Mouse (Mus musculus) intestine, embryonic 15.5 days (tissue): ENCODE results near the gene Clec4a1. TPM values are rescaled to one million over a fixed set of nuclear protein-coding genes. Genes with fewer than 3 reads are reported as not detected.

ENCODE experiments used
- ATAC-seq: fragments of 200-750 bp; cut with Nextera tagmentation; 2 replicates; pipeline ENCODE4 v1.8.0; 2017; ENCODE audit warnings: moderate TSS enrichment, moderate library complexity
- H3K27ac ChIP-seq: fragments of 300-500 bp; sonication (generic); 2 replicates; pipeline ENCODE4 v1.5.1; 2015; ENCODE audit warnings: mild to moderate bottlenecking, inconsistent platforms
- H3K27me3 ChIP-seq: fragments of 300-500 bp; sonication (generic); replicated peaks from 2 replicates; pipeline ENCODE4 v1.6.1; 2015; ENCODE audit warnings: inconsistent platforms
- H3K36me3 ChIP-seq: fragments of 300-500 bp; sonication (generic); 2 replicates; pipeline ENCODE4 v1.6.1; 2015; ENCODE audit warnings: inconsistent platforms
- H3K4me1 ChIP-seq: fragments of 300-500 bp; sonication (generic); replicated peaks from 2 replicates; pipeline ENCODE4 v1.6.1; 2015; ENCODE audit warnings: inconsistent platforms
- H3K4me2 ChIP-seq: fragments of 300-500 bp; sonication (generic); replicated peaks from 2 replicates; pipeline ENCODE4 v1.6.1; 2015; ENCODE audit warnings: mild to moderate bottlenecking, inconsistent platforms
- H3K4me3 ChIP-seq: fragments of 300-500 bp; sonication (generic); replicated peaks from 2 replicates; pipeline ENCODE4 v1.5.1; 2015; ENCODE audit warnings: inconsistent platforms
- H3K9ac ChIP-seq: fragments of 300-500 bp; sonication (generic); 2 replicates; pipeline ENCODE4 v1.6.1; 2015; ENCODE audit warnings: inconsistent platforms
- H3K9me3 ChIP-seq: fragments of 300-500 bp; sonication (generic); 2 replicates; pipeline ENCODE4 v1.6.1; 2016; ENCODE audit warnings: inconsistent platforms
- WGBS: fragments of 180-500 bp; shearing (Covaris S2); methylation state at CpG from one replicate; pipeline ENCODE4 v1.1.7; 2015; 5-methylcytosine and 5-hydroxymethylcytosine counted together
- polyA plus RNA-seq: library from polyadenylated mRNA; unstranded; fragments of >200 nt; fragmentation: Nextera tagmentation; extraction: Ambion mirVana; gene quantifications from 2 replicates; pipeline ENCODE4 v1.2.1, GENCODE M21; 2015

Gene Clec4a1
- polyA plus RNA-seq, 1 experiment from 2014 or later: 4.3 TPM

GRCm38 (mm10) chr6:122934845-122935244, 13.2 kb downstream of the Clec4a1 start:
- H3K9ac ChIP-seq: no peak overlapping the region
- no peak overlapping the region for H3K4me2 ChIP-seq
- no peak overlapping the region for H3K27ac ChIP-seq
- H3K4me3 ChIP-seq: no peak overlapping the region
- H3K36me3 ChIP-seq: no peaks in the 10 kb centered on the region
- no peaks in the 10 kb centered on the region for H3K4me1 ChIP-seq
- 80% methylated on average over 3 of the region's 3 CpGs for WGBS
- no peaks in the 10 kb centered on the region for H3K27me3 ChIP-seq
- ATAC-seq: no peak
- H3K9me3 ChIP-seq: no peaks in the 10 kb centered on the region

DNA sequence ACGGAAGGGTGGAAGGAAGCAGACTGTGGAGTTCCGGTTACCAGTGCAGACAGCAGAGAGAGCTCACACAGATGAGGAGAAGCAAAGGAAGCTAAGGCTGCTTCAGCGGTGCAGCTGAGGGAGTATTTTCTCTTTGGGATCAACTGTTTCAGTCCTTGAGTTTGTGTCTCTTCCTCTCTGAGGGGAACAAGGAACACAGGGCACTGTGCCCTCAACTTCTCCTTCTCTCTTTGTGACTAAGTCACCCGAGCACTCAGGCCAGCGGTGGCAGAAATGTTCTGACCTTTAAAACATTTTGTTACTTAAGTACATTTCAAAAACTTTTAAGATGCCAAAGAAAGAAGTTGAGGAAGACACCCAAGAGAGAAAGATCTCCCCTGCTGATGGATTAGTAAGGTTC, 18.0 kb downstream of the Clec4a1 start:
- Histone ChIP-seq H3K27me3 (no peaks in the 10 kb centered on the region), H3K4me3 (no peak overlapping the region), H3K4me1 (no peaks in the 10 kb centered on the region), H3K9me3 (no peaks in the 10 kb centered on the region), H3K27ac (no peak overlapping the region), H3K36me3 (no peaks in the 10 kb centered on the region), H3K9ac (no peak overlapping the region), H3K4me2 (no peak overlapping the region)
- ATAC-seq: no peak
- WGBS: 79% methylated on average over 5 of the region's 5 CpGs

- no peak overlapping the region for H3K9ac ChIP-seq
- H3K4me3 ChIP-seq: no peak overlapping the region
- no peak overlapping the region for H3K27ac ChIP-seq
- H3K4me1 ChIP-seq: no peaks in the 10 kb centered on the region
- H3K9me3 ChIP-seq: no peaks in the 10 kb centered on the region
- no peak for ATAC-seq
- no peaks in the 10 kb centered on the region for H3K36me3 ChIP-seq
- WGBS: 78% methylated on average over 2 of the region's 2 CpGs
- no peaks in the 10 kb centered on the region for H3K27me3 ChIP-seq
- H3K4me2 ChIP-seq: no peak overlapping the region
Observed at GRCm38 (mm10) chr6:122946760-122947159, 25.1 kb downstream of the Clec4a1 start.

GRCm38 (mm10) chr6:122952401-122952800, 30.8 kb downstream of the Clec4a1 start, which contains the start of gene Clec4a3:
TSS of gene Clec4a3 (plus strand) at chr6:122952515.
- no peak within 1 kb of the TSS for H3K4me2 ChIP-seq
- H3K27ac ChIP-seq: no peak within 1 kb of the TSS
- no peak within 1 kb of the TSS for H3K4me3 ChIP-seq
- H3K36me3 ChIP-seq: no peaks in the 10 kb centered on the region
- no peak for ATAC-seq
- 80% methylated on average over 8 of the region's 8 CpGs for WGBS
- no peaks in the 10 kb centered on the region for H3K9me3 ChIP-seq
- H3K27me3 ChIP-seq: no peaks in the 10 kb centered on the region
- no peak within 1 kb of the TSS for H3K9ac ChIP-seq
- H3K4me1 ChIP-seq: no peaks in the 10 kb centered on the region

DNA sequence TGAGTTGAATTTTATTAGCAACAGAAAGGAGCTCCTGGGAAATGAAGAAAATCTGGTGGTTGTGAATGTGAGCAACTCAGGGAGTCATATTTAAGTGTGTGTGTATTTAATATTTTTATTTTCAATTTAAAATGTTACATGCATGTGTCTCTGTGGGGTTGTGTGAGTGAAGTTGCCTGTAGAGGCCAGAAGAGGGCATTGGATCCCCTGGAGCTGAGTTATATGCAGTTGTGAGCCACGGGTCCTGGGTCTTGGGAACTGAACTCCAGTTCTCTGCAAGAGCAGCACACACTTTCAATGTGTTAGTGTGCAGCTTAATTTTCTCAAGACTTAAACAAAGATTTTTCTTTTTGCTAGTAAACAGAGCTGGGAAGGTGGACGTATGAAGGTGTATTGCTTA, 42.9 kb downstream of the Clec4a1 start:
- no peaks in the 10 kb centered on the region for H3K4me1 ChIP-seq
- H3K9ac ChIP-seq: no peak overlapping the region
- H3K27ac ChIP-seq: no peak overlapping the region
- no peaks in the 10 kb centered on the region for H3K27me3 ChIP-seq
- no peaks in the 10 kb centered on the region for H3K9me3 ChIP-seq
- no peak overlapping the region for H3K4me2 ChIP-seq
- ATAC-seq: no peak
- WGBS: 79% methylated on average over 2 of the region's 2 CpGs
- H3K36me3 ChIP-seq: no peaks in the 10 kb centered on the region
- no peak overlapping the region for H3K4me3 ChIP-seq

DNA sequence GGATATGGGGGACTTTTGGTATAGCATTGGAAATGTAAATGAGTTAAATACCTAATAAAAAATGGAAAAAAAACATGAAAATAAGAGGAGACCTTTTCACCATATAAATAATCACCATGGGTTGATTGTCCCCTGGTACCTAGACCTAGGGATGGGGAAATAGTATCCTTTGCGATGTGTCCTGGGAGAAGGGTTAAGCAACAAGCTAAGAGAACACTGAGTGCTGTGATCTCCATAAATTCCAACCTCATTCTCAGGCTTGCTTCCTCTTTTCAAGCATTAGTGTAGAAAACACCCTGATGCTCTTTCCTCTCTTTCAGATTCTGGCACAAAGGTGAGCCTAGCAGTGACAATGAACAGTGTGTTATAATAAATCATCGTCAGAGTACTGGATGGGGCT, 47.4 kb downstream of the Clec4a1 start:
- Histone ChIP-seq H3K4me3 (no peak overlapping the region), H3K9me3 (no peaks in the 10 kb centered on the region), H3K9ac (no peak overlapping the region), H3K4me2 (no peak overlapping the region), H3K4me1 (no peaks in the 10 kb centered on the region), H3K27me3 (no peaks in the 10 kb centered on the region), H3K27ac (no peak overlapping the region), H3K36me3 (no peaks in the 10 kb centered on the region)
- WGBS: 81% methylated on average over 2 of the region's 2 CpGs
- ATAC-seq: no peak

Other genes starting within 250 kb of the Clec4a1 start
- gene Nanog, start 214.4 kb upstream of the Clec4a1 start, polyA plus RNA-seq: 0.20 and 0.21 TPM in 2 replicates
- 11.3 and 13.4 TPM in 2 replicates for gene Slc2a3, start 120.2 kb upstream of the Clec4a1 start, polyA plus RNA-seq
- 3.9 and 4.5 TPM in 2 replicates for gene Foxj2, start 101.9 kb upstream of the Clec4a1 start, polyA plus RNA-seq
- gene C3ar1, start 65.7 kb upstream of the Clec4a1 start, polyA plus RNA-seq: 2.5 TPM in 2 replicates
- 56.3 and 59.8 TPM in 2 replicates for gene Necap1, start 47.4 kb upstream of the Clec4a1 start, polyA plus RNA-seq
- gene Clec4a3, start 30.7 kb downstream of the Clec4a1 start, polyA plus RNA-seq: 3.7 and 4.3 TPM in 2 replicates
- gene Clec4a4, start 68.5 kb downstream of the Clec4a1 start, polyA plus RNA-seq: not detected in 2 replicates
- gene Clec4b1, start 128.1 kb downstream of the Clec4a1 start, polyA plus RNA-seq: not detected in 2 replicates
- 5.9 and 6.0 TPM in 2 replicates for gene Clec4a2, start 184.6 kb downstream of the Clec4a1 start, polyA plus RNA-seq